Mouse (Mus musculus) limb, embryonic 11.5 days (tissue): ENCODE results near the gene Irs4. TPM values are rescaled to one million over a fixed set of nuclear protein-coding genes. Genes with fewer than 3 reads are reported as not detected.

Experiments
- ATAC-seq: fragments of 200-750 bp; cut with Nextera tagmentation; 2 replicates; pipeline ENCODE4 v1.8.0; 2017; ENCODE audit warnings: low read depth; ENCODE audit not compliant: insufficient number of reproducible peaks, low FRiP score, low TSS enrichment
- DNase-seq: peaks from one replicate; pipeline ENCODE4 v3.0.0-alpha.2; 2015; ENCODE audit warnings: low spot score
- H3K27ac ChIP-seq: fragments of 300-500 bp; sonication (generic); replicated peaks from 2 replicates; pipeline ENCODE4 v1.5.1; 2014; ENCODE audit warnings: low read depth, mild to moderate bottlenecking, low read length
- H3K27me3 ChIP-seq: fragments of 300-500 bp; sonication (generic); 2 replicates; pipeline ENCODE4 v1.6.1; 2014; ENCODE audit warnings: mild to moderate bottlenecking, low read length, mixed read lengths; ENCODE audit not compliant: control insufficient read depth, insufficient read depth
- H3K36me3 ChIP-seq: fragments of 300-500 bp; sonication (generic); 2 replicates; pipeline ENCODE4 v1.6.1; 2014; ENCODE audit warnings: mild to moderate bottlenecking, low read length, moderate library complexity, mixed read lengths; ENCODE audit not compliant: control insufficient read depth, insufficient read depth
- H3K4me1 ChIP-seq: fragments of 300-500 bp; sonication (generic); 2 replicates; pipeline ENCODE4 v1.6.1; 2014; ENCODE audit warnings: low read length, mixed read lengths; ENCODE audit not compliant: control insufficient read depth, insufficient read depth
- H3K4me2 ChIP-seq: fragments of 300-500 bp; sonication (generic); 2 replicates; pipeline ENCODE4 v1.6.1; 2014; ENCODE audit warnings: low read depth, mild to moderate bottlenecking, moderate library complexity; ENCODE audit not compliant: severe bottlenecking
- H3K4me3 ChIP-seq: fragments of 300-500 bp; sonication (generic); 2 replicates; pipeline ENCODE4 v1.5.1; 2014; ENCODE audit warnings: low read depth, low read length
- H3K9ac ChIP-seq: fragments of 300-500 bp; sonication (generic); 2 replicates; pipeline ENCODE4 v1.6.1; 2014; ENCODE audit warnings: mild to moderate bottlenecking, low read length
- H3K9me3 ChIP-seq: fragments of 300-500 bp; sonication (generic); 2 replicates; pipeline ENCODE4 v1.6.1; 2016; ENCODE audit warnings: low read length; ENCODE audit not compliant: control insufficient read depth
- WGBS: fragments of 180-500 bp; shearing (Covaris S2); extraction: QIAGEN DNeasy Blood & Tissue Kit; methylation state at CpG from one replicate; pipeline ENCODE4 v1.1.7; 2014; 5-methylcytosine and 5-hydroxymethylcytosine counted together
- polyA plus RNA-seq: library from polyadenylated mRNA; unstranded; fragments of >200 nt; fragmentation: Nextera tagmentation; extraction: Ambion mirVana; gene quantifications from 2 replicates; pipeline ENCODE4 v1.2.1, GENCODE M21; 2014

Gene Irs4
- polyA plus RNA-seq, result 0.07 TPM in 1 of 2 replicates, not detected in the other

- no peak within 1 kb of the TSS for H3K9ac ChIP-seq
- H3K9me3 ChIP-seq, result no peaks in the 10 kb centered on the region
- peaks cover 61% of the 10 kb centered on the region for H3K27me3 ChIP-seq
- WGBS, result 24% methylated on average over 50 of the region's 51 CpGs
- peak within 1 kb of the TSS; percentile 54 for H3K4me2 ChIP-seq
- H3K4me3 ChIP-seq, result peak within 1 kb of the TSS; percentile 35
- H3K36me3 ChIP-seq, result no peaks in the 10 kb centered on the region
- no peaks in the 10 kb centered on the region for H3K4me1 ChIP-seq
- DNase-seq (peak; percentile 51), ATAC-seq (peak; percentile 81)
- H3K27ac ChIP-seq, result no peak within 1 kb of the TSS
Observed at GRCm38 (mm10) chrX:141724937-141725918, at the start of gene Irs4. Gene Irs4, minus strand, starts transcription at chrX:141725263.

GRCm38 (mm10) chrX:141750360-141750759, 25.3 kb upstream of the Irs4 start:
- 66% methylated on average over 2 of the region's 2 CpGs for WGBS
- Histone ChIP-seq H3K27ac (no peak overlapping the region), H3K9ac (no peak overlapping the region), H3K4me2 (no peak overlapping the region), H3K4me1 (no peaks in the 10 kb centered on the region), H3K36me3 (no peaks in the 10 kb centered on the region), H3K27me3 (no peaks in the 10 kb centered on the region), H3K4me3 (no peak overlapping the region), H3K9me3 (no peaks in the 10 kb centered on the region)
- DNase-seq (no peak), ATAC-seq (no peak)

GRCm38 (mm10) chrX:141729570-141729969, 4.5 kb upstream of the Irs4 start:
- peaks cover 18% of the 10 kb centered on the region for H3K27me3 ChIP-seq
- 68% methylated on average over 5 of the region's 5 CpGs for WGBS

GRCm38 (mm10) chrX:141724391-141724891, 622 bp downstream of the Irs4 start:
- peak; percentile 29 for DNase-seq
- no peak overlapping the region for H3K9ac ChIP-seq
- WGBS, result 22% methylated on average over 52 of the region's 52 CpGs

More at GRCm38 (mm10) chrX:141729570-141729969, 4.5 kb upstream of the Irs4 start:
- Histone ChIP-seq H3K27ac (no peak overlapping the region), H3K4me2 (no peak overlapping the region), H3K9me3 (no peaks in the 10 kb centered on the region), H3K4me3 (no peak overlapping the region), H3K36me3 (no peaks in the 10 kb centered on the region), H3K4me1 (no peaks in the 10 kb centered on the region), H3K9ac (no peak overlapping the region)
- DNase-seq (no peak), ATAC-seq (no peak)

GRCm38 (mm10) chrX:141723936-141724335, 1.1 kb downstream of the Irs4 start:
- no peak overlapping the region for H3K27ac ChIP-seq

More at GRCm38 (mm10) chrX:141724391-141724891, 622 bp downstream of the Irs4 start:
- no peak for ATAC-seq
- Histone ChIP-seq H3K4me3 (peak overlapping the region; percentile 35), H3K4me2 (peak overlapping the region; percentile 54), H3K36me3 (no peaks in the 10 kb centered on the region), H3K4me1 (no peaks in the 10 kb centered on the region), H3K9me3 (no peaks in the 10 kb centered on the region), H3K27ac (no peak overlapping the region), H3K27me3 (peaks cover 63% of the 10 kb centered on the region)

GRCm38 (mm10) chrX:141721725-141722124, 3.3 kb downstream of the Irs4 start:
- no peaks in the 10 kb centered on the region for H3K4me1 ChIP-seq
- no peak overlapping the region for H3K27ac ChIP-seq
- peak; percentile 34 for DNase-seq
- no peaks in the 10 kb centered on the region for H3K9me3 ChIP-seq
- H3K4me2 ChIP-seq, result peak overlapping the region; percentile 46
- 19% methylated on average over 33 of the region's 33 CpGs for WGBS
- peak overlapping the region; percentile 26 for H3K4me3 ChIP-seq
- ATAC-seq, result no peak
- H3K36me3 ChIP-seq, result no peaks in the 10 kb centered on the region
- H3K9ac ChIP-seq, result no peak overlapping the region
- peaks cover 59% of the 10 kb centered on the region for H3K27me3 ChIP-seq

More at GRCm38 (mm10) chrX:141723936-141724335, 1.1 kb downstream of the Irs4 start:
- WGBS, result 27% methylated on average over 16 of the region's 16 CpGs
- peak; percentile 44 for DNase-seq
- peak overlapping the region; percentile 35 for H3K4me3 ChIP-seq
- H3K36me3 ChIP-seq, result no peaks in the 10 kb centered on the region
- H3K4me2 ChIP-seq, result peak overlapping the region; percentile 54; the same call in 1 of the 2 replicates
- ATAC-seq, result no peak
- no peaks in the 10 kb centered on the region for H3K9me3 ChIP-seq
- H3K27me3 ChIP-seq, result peaks cover 63% of the 10 kb centered on the region
- no peak overlapping the region for H3K9ac ChIP-seq
- no peaks in the 10 kb centered on the region for H3K4me1 ChIP-seq

Other genes with a start within 250 kb of the Irs4 start
- 5.7 and 5.8 TPM in 2 replicates for gene Col4a5, start 249.9 kb downstream of the Irs4 start, polyA plus RNA-seq
- gene Gm15294, start 150.0 kb upstream of the Irs4 start, polyA plus RNA-seq, result not detected in 2 replicates